Mouse (Mus musculus): Measurements from ENCODE around the gene Dhx35.

The Dhx35 gene

GRCm38 (mm10) chr2:158803575-158803974, 9.0 kb downstream of the Dhx35 start:
- DNase-seq (ENCODE audit: low spot score), result no peak

DNA sequence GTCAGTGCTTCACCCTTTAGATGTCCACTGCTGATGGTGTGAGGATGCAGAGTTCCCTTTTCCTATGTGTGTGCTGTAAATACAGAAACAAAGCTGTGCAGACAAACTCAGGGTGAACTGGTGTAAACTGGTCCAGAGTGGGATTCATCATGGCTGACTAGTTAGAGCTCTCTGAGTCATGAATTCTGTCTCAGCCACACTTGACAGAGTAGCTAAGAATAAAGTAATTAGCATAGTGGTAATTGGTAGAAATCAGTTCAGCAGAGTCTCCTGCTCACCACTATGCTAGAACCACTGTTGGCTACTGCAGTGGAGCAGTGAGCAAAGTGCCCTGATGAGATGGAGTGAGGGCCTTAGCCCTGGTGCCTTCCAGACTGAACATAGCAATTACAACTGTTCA, 21.1 kb downstream of the Dhx35 start:
- no peak for DNase-seq (ENCODE audit: low spot score)

- DNase-seq (ENCODE audit: low spot score), result no peak
Measured at GRCm38 (mm10) chr2:158816239-158816638, 21.6 kb downstream of the Dhx35 start.

GRCm38 (mm10) chr2:158817708-158818107, 23.1 kb downstream of the Dhx35 start:
- DNase-seq (ENCODE audit: low spot score), result no peak

GRCm38 (mm10) chr2:158828124-158828523, 33.5 kb downstream of the Dhx35 start:
- DNase-seq (ENCODE audit: low spot score), result no peak

DNA sequence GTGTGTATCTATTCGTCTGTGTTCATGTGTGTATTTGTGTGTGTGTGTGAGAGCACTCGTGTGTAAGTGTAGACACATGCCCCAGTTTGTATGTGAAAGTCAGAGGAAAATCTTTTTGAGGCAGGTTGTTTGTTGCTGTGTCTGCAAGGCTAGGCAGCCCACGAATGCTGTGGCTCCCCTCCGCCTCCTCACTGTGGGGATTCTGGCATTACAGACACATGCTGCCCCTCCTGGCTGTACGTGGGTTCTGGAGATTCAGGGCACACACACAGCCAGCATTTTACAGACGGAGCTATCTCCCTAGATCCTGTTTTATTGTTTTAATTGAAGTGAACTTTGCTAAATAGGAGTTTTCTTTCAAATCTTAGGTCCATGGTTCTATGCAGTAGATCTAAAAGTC, 35.1 kb downstream of the Dhx35 start:
- no peak for DNase-seq (ENCODE audit: low spot score)

DNA sequence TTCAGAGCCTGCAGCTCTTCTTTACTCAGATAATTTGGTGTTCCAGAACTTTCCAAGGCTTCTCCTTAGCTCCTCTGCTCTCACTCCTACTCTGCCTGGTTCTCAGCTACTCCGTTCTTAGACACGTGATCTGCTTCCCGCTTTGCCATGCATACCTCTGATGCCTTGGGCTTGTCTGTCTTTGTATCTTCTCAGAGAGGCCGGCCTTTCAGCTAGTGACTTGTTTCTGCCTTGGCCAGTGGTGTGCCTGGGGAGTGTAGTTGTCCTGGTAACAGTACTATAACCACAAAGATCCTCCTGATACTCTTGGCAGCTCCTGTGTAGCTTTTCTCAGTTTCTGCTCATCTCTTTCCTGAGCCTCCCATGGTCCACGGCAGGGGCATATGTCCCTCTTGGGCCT, 38.6 kb downstream of the Dhx35 start:
- no peak for DNase-seq (ENCODE audit: low spot score)

- no peak for DNase-seq (ENCODE audit: low spot score)
Measured at GRCm38 (mm10) chr2:158833645-158834044, 39.0 kb downstream of the Dhx35 start.

GRCm38 (mm10) chr2:158843287-158843686, 48.7 kb downstream of the Dhx35 start:
- DNase-seq (ENCODE audit: low spot score), result no peak

DNA sequence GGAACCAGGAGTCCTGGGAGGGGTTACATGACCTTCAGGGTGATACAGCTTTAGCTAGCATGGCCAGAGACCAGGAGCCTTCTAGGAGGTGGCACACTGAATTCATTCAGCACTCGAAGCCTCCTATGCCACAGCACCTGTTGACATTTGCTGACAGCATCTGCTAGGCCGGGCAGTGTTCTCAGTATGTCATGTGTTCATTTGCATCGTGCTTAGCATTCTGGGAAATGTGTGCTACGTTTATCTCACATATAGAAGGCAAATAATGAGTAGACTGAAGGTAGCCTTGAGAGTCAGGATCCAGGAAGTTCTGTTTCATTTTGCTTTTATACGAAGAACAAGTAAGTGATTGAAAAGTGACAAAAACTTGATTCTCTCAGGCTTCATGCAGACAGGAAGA, 50.4 kb downstream of the Dhx35 start:
- DNase-seq (ENCODE audit: low spot score), result no peak

GRCm38 (mm10) chr2:158846208-158846607, 51.6 kb downstream of the Dhx35 start:
- no peak for DNase-seq (ENCODE audit: low spot score)

DNA sequence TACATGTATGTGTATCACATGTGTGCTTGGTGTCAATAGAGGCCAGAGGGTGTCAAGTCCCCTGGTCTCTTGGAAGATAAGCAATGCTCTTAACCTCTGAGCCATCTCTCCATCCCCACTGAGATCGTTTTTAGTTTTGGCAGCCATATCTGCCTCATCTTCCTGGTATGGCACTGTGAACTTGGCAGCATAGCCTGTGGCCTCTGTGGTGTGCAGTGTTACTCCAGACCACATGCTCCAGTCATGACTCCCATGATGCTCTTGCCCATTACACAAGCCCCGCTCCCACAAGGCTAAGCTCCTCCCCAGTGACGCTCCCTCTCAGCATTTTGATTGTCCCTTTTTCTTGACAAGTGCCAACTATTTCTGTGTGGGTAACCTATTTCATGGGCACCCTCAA, 53.4 kb downstream of the Dhx35 start:
- DNase-seq (ENCODE audit: low spot score), result no peak

DNA sequence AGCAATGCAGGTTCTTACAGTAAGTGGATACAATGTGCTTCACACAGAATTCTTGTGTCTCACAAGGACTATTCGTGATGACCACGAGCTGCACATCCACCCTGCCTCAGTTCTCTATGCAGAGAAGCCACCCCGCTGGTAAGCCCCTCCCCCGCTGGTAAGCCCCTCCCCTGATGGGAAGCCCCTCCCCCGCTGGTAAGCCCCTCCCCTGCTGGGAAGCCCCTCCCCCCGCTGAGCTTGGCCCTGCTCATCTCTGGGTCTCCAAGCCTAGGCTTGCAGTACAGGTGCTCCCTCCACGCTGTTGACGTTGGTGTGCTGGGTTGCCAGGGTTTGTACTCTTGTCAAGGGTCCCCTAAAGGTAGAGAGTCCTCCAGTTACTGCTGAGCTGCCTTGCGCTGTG, 54.8 kb downstream of the Dhx35 start:
- no peak for DNase-seq (ENCODE audit: low spot score)

DNA sequence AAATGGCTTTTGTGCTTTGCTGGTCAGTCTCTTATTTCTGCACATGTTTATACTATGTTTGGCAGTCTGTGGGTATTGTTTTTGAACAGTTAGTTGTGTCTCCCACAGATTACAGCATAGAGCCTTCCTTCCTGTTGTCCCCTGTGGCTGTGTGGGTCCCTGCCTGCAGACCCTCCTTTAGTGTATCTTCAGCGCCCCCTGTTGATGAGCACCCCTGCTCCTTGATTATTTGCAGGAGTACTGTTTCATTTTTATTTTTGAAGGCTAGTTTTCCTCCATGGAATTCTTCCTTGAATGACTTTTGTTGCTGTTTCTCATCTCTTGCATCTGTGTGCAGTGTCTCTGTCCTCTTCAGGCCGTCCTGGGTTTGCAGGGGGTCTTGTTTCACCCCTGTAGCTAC, 58.0 kb downstream of the Dhx35 start:
- DNase-seq (ENCODE audit: low spot score), result peak; percentile 41

GRCm38 (mm10) chr2:158856896-158857499, 62.4 kb downstream of the Dhx35 start:
- DNase-seq (ENCODE audit: low spot score), result no peak

DNA sequence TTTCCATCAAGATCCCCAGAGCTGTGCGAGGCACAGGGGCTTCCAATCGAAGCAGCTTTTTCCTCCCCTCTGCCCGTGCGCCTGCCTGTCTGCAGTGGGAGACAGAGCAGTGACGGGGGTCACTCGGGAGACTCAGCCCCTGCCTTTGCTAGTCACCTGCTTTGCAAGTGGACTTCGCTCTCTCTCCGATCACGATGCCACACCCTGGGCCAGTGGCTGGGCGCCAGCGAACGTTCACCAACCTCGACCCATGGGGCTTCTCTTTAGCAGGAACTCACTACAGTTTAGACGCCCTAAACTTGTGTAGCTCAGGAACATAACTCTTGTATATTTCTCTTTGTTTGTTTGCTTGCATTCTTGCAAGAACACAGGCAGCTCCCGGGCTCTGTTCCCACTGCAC, 63.0 kb downstream of the Dhx35 start:
- no peak for DNase-seq (ENCODE audit: low spot score)

GRCm38 (mm10) chr2:158861115-158861514, 66.5 kb downstream of the Dhx35 start:
- no peak for DNase-seq (ENCODE audit: low spot score)

DNA sequence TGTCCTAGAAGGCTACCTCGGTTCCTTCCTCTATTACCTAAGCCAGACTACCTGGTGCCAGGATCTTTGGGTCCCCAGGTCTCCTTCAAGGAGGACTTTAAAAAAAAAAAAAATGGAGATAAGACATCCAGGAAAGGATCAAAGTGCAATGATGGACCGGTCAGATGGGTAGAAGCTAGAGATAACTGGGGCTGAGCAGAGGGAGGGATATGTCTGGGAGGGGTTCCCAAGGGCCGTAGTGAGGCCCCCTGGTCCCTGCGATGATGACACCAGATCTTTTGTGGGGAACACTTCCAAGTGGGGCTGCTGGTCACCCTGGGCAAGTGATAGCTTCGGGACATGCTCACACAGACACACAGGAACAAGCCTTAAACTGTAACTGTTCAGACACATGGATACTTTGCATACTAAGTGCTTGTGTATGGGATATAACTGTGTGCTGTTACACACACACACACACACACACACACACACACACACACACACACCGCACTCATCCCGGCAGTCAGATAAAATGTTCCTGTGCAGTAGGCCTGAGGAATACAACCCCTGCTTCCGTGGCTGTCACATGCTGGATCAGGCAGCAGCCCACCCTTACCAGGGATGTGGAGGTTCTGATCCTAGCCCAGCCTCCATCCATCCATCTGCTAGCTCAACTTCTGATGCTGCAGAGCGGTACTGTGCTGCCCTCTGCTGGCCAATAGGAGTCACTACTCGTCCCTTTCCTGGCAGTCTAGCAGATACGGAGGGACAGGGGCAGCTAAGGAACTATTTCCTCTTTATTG, 68.9 kb downstream of the Dhx35 start:
- peak; percentile 67 for DNase-seq (ENCODE audit: low spot score)

DNA sequence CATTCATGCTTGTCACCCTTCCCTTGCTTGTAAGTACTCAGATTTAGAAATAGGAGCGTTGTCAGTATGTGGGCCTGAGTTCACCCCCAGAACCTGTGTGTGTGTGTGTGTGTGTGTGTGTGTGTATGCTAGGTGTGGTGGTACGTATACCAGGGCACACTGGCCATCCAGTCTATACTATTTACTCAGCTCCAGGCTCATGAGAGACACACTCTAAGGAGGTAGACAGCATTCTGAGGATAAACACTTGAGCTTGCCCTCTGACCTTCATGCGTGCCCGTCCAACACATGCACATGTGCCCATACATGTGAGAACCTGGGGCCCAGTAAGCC, 69.5 kb downstream of the Dhx35 start:
- DNase-seq (ENCODE audit: low spot score), result no peak

- peak; percentile 79 for DNase-seq (ENCODE audit: low spot score)
Measured at GRCm38 (mm10) chr2:158865358-158865757, 70.8 kb downstream of the Dhx35 start.

GRCm38 (mm10) chr2:158886571-158886970, 92.0 kb downstream of the Dhx35 start:
- DNase-seq (ENCODE audit: low spot score), result no peak

GRCm38 (mm10) chr2:158888531-158888930, 93.9 kb downstream of the Dhx35 start:
- no peak for DNase-seq (ENCODE audit: low spot score)

- DNase-seq (ENCODE audit: low spot score), result no peak
Measured at GRCm38 (mm10) chr2:158889201-158889600, 94.6 kb downstream of the Dhx35 start.

DNA sequence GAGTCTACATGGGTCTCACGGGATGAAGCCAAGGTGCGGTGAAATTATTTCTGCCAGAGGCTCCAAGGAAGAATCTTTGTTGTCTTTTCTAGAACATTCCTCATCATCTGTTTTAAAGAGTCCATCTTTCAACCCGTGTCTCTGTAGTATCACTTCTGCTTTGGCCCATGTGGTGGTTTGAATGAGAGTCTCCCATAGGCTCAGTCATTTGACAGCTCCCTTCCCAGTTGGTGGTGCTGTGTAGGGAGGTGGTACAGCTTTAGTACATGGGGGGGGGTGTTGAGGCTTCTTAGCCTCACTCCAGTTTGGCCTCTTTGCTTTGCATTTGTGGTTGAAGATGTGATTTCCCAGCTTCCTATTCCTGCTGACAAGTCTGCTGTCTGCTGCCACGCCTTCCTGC, 96.7 kb downstream of the Dhx35 start:
- DNase-seq (ENCODE audit: low spot score), result no peak

All from urinary bladder, postnatal 14 days (tissue).